Mouse (Mus musculus): Measurements from ENCODE around the gene Tcte2.

- TF ChIP-seq CTCF (IDR thresholded peaks at IDR 0.05; ENCODE audit: borderline replicate concordance, control insufficient read depth, extremely low read depth, insufficient read depth, low read length, poor library complexity) (no peak), POLR2A (IDR thresholded peaks at IDR 0.05; ENCODE audit: control insufficient read depth, extremely low read depth, insufficient read depth, low read length, poor library complexity) (no peak)
Measured at GRCm38 (mm10) chr17:13744219-13744618, 17.4 kb downstream of the Tcte2 start.
